Comparison of ENCODE assay signal across 15 mouse cellular contexts in genomic region chr9:89885701-89886218, GRCm38 (mm10). TPM values are rescaled to one million over a fixed set of nuclear protein-coding genes. Genes with fewer than 3 reads are reported as not detected.
A peak's percentile ranks its signal among the peaks of the same experiment; 100 is the strongest.
DNase-seq lines count a peak whose midpoint lies in the region; ATAC-seq lines count a peak whose summit lies in the region.
"Had no signal": no experiment of that assay in that cellular context is flagged by ENCODE, and none has a peak within 500 bp of the region (broad histone marks: within the 10 kb centered on the region; RNA-seq: fewer than 3 reads in every experiment).

No protein-coding gene starts in this region.

- WGBS in forebrain, embryonic 16.5 days: 47% methylated on average over 7 of the region's 7 CpGs
- WGBS in forebrain, embryonic 11.5 days: 44% methylated on average over 7 of the region's 7 CpGs

- no peak overlapping the region for H3K27ac ChIP-seq in forebrain, embryonic 16.5 days (ENCODE audit: low read length)
- H3K27ac ChIP-seq in forebrain, embryonic 11.5 days (ENCODE audit: low read depth, low read length): no peak overlapping the region
- H3K27ac ChIP-seq: liver, embryonic 15.5 days; midbrain, embryonic 13.5 days; stomach, embryonic 15.5 days had no signal

- H3K4me3 ChIP-seq in forebrain, embryonic 16.5 days (replicated peaks; ENCODE audit: low read length): no peak overlapping the region
- no peak overlapping the region for H3K4me3 ChIP-seq in forebrain, embryonic 11.5 days (ENCODE audit: low read depth, low read length)
- H3K4me3 ChIP-seq: liver, embryonic 15.5 days; midbrain, embryonic 13.5 days; stomach, embryonic 15.5 days had no signal

- no peak overlapping the region for H3K4me2 ChIP-seq in forebrain, embryonic 16.5 days (ENCODE audit: low read length)
- H3K4me2 ChIP-seq in forebrain, embryonic 11.5 days (ENCODE audit: low read depth, low read length, severe bottlenecking): no peak overlapping the region
- H3K4me2 ChIP-seq: liver, embryonic 15.5 days; midbrain, embryonic 13.5 days; stomach, embryonic 15.5 days had no signal

- no peaks in the 10 kb centered on the region for H3K4me1 ChIP-seq in forebrain, embryonic 16.5 days (replicated peaks; ENCODE audit: control insufficient read depth, insufficient read depth, low read length)
- H3K4me1 ChIP-seq in forebrain, embryonic 11.5 days (replicated peaks; ENCODE audit: control insufficient read depth, insufficient read depth, low read length): no peaks in the 10 kb centered on the region
- H3K4me1 ChIP-seq: liver, embryonic 15.5 days; midbrain, embryonic 13.5 days; stomach, embryonic 15.5 days had no signal

- no peaks in the 10 kb centered on the region for H3K36me3 ChIP-seq in forebrain, embryonic 16.5 days (ENCODE audit: control insufficient read depth, insufficient read depth)
- no peaks in the 10 kb centered on the region for H3K36me3 ChIP-seq in forebrain, embryonic 11.5 days (ENCODE audit: control insufficient read depth, insufficient read depth, low read length)
- H3K36me3 ChIP-seq: liver, embryonic 15.5 days; midbrain, embryonic 13.5 days; stomach, embryonic 15.5 days had no signal

- no peak for DNase-seq in forebrain, embryonic 11.5 days (ENCODE audit: low spot score)
- DNase-seq in testis, postnatal 10 days (ENCODE audit: low spot score): peak; percentile 26
- DNase-seq in testis, postnatal 14 days (ENCODE audit: low spot score): no peak
- DNase-seq: adrenal gland, adult 2 months; embryo, embryonic 11 days; lung, postnatal 36 days had no signal

- H3K9ac ChIP-seq in forebrain, embryonic 16.5 days (replicated peaks; ENCODE audit: low read depth, low read length): no peak overlapping the region
- no peak overlapping the region for H3K9ac ChIP-seq in forebrain, embryonic 11.5 days (ENCODE audit: low read length)
- H3K9ac ChIP-seq: liver, embryonic 15.5 days; midbrain, embryonic 13.5 days; stomach, embryonic 15.5 days had no signal

- ATAC-seq in forebrain, embryonic 16.5 days: peak; percentile 47; the same call in 1 of the 2 replicates
- no peak for ATAC-seq in forebrain, embryonic 11.5 days (replicated peaks; ENCODE audit: low FRiP score)
- ATAC-seq in granulocyte monocyte progenitor cell, adult 5-6 weeks (replicated peaks; ENCODE audit: poor library complexity, severe bottlenecking): peak; percentile 47
- no peak for ATAC-seq in CD4-positive, CD25-positive, alpha-beta regulatory T cell, adult 4 months
- no peak for ATAC-seq in erythroid progenitor cell, adult 5-6 weeks (replicated peaks; ENCODE audit: low FRiP score, poor library complexity, severe bottlenecking)
- ATAC-seq in monocyte, adult 5-6 weeks (replicated peaks; ENCODE audit: insufficient number of reproducible peaks, low FRiP score, low TSS enrichment, poor library complexity, severe bottlenecking): no peak
- ATAC-seq: inflammation-experienced regulatory T-cells, adult 6 months; midbrain, embryonic 13.5 days had no signal

- no peaks in the 10 kb centered on the region for H3K9me3 ChIP-seq in forebrain, embryonic 16.5 days (ENCODE audit: control insufficient read depth, low read length)
- no peaks in the 10 kb centered on the region for H3K9me3 ChIP-seq in forebrain, embryonic 11.5 days (ENCODE audit: control insufficient read depth, low read length)
- H3K9me3 ChIP-seq: liver, embryonic 15.5 days; midbrain, embryonic 13.5 days; stomach, embryonic 15.5 days had no signal

- peaks cover 19% of the 10 kb centered on the region for H3K27me3 ChIP-seq in forebrain, embryonic 16.5 days (replicated peaks; ENCODE audit: control insufficient read depth, insufficient read depth, low read length)
- peaks cover 20% of the 10 kb centered on the region for H3K27me3 ChIP-seq in forebrain, embryonic 11.5 days (ENCODE audit: control insufficient read depth, insufficient read depth, low read length)

RNA-seq across cellular contexts. Expression of gene Rasgrf1, which starts 23.9 kb away (rescaled TPM):
- polyA plus RNA-seq in forebrain, embryonic 16.5 days (2015; fragmentation: Nextera tagmentation; extraction: Ambion mirVana): 7.0 and 11.2 TPM in 2 replicates
- 0.08 TPM in 1 of 2 replicates, not detected in the other for polyA plus RNA-seq in forebrain, embryonic 11.5 days (2014; fragmentation: Nextera tagmentation; extraction: Ambion mirVana)
- 0.26 TPM in 1 of 2 replicates, not detected in the other for total RNA-seq in granulocyte monocyte progenitor cell, adult 5-6 weeks (2014; fragmentation: Nextera tagmentation)
- not detected in 2 replicates for total RNA-seq in granulocyte monocyte progenitor cell, adult 5-6 weeks (2017)
- under 1 TPM; 0.28 to 0.95 TPM for polyA plus RNA-seq in CD4-positive, CD25-positive, alpha-beta regulatory T cell, adult 4 months (2017; shearing (Covaris generic))
- total RNA-seq in erythroid progenitor cell, adult 5-6 weeks (2015; ENCODE audit: low replicate concordance): not detected in 2 replicates
- total RNA-seq in erythroid progenitor cell, adult 5-6 weeks (2017; ENCODE audit: low replicate concordance): not detected in 2 replicates
- 0.10 to 0.32 TPM (median 0.29 TPM) in 3 replicates for total RNA-seq in monocyte, adult 5-6 weeks (2017)
- polyA plus RNA-seq: liver, embryonic 15.5 days had no signal

Comparison
In these comparisons a context has a peak if more than half of its experiments do, and no peak if none do; other contexts are left out.
1. ATAC-seq: peak in forebrain, embryonic 16.5 days (single experiment) and granulocyte monocyte progenitor cell, adult 5-6 weeks (single experiment); none in forebrain, embryonic 11.5 days (single experiment), CD4-positive, CD25-positive, alpha-beta regulatory T cell, adult 4 months (single experiment), erythroid progenitor cell, adult 5-6 weeks (single experiment) and monocyte, adult 5-6 weeks (single experiment).